Mouse (Mus musculus): ENCODE results near the gene Creb3l4.

- TF ChIP-seq CTCF (IDR thresholded peaks at IDR 0.05; ENCODE audit: low read depth, low read length): no peak
- TF ChIP-seq POLR2A (IDR thresholded peaks at IDR 0.05; ENCODE audit: insufficient read depth, low read length): no peak
Observed at GRCm38 (mm10) chr3:90290602-90291001, 47.3 kb upstream of the Creb3l4 start.
